Mouse (Mus musculus): ENCODE measurements around the gene Piezo1. TPM values are rescaled to one million over a fixed set of nuclear protein-coding genes. Genes with fewer than 3 reads are reported as not detected.

The Piezo1 gene
- polyA plus RNA-seq, 1 experiment: 9.1 TPM

DNA sequence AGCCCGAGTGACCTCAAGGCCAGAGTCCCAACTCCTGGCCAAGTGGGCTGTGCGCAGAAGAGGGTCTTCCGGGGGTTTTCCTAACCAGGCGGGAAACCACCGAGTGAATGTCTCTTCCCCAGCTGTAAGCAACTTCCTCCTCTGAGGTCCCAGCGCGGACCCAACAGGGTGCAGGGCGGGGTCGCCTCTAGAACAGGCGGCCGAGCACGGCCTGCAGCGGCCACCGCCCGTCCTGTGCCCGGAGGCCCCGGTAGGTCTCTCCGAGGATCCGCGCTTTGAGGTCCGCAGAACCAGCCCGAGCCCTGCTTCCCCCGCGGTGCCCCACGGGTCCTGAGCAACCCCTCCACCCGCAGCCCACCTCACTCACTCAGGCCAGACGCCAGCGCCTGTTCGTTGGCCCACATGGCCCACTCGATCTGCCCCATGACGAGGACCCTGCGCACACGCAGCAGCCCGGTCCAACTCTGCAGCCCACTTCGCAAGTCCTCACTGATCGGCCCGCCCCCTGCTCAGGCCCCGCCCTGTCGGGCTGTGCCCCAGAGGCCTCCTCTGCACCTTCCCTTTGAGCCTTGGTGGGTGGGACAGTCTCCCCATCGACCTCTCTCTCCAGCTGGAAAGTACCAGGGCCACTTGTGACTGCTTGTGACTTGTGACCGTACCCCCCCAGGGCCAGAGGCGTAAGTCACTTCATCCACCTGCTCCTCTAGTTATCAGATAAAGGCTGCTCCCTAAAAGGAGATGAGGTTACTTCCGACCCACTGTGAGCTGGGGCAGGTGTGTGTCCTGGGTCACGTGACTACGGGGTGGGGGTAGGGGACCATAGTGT, 118.5 kb downstream of the Piezo1 start, which contains the start of gene Cyba:
Gene Cyba, minus strand, starts transcription at position 488 of the 826 bp plus-strand sequence.
- DNase-seq (ENCODE audit: extremely low spot score in 1 of 2, low spot score in 1 of 2): no peak

Other genes with a start within 250 kb of the Piezo1 start
- gene Trhr2, start 190.6 kb downstream of the Piezo1 start, polyA plus RNA-seq (2012; rRNA removed): 4.8 TPM in 2 replicates
- 35.1 and 36.1 TPM in 2 replicates for gene Zc3h18, start 174.7 kb downstream of the Piezo1 start, polyA plus RNA-seq (2012; rRNA removed)
- gene Il17c, start 129.3 kb downstream of the Piezo1 start, polyA plus RNA-seq (2012; rRNA removed): 0.46 and 1.0 TPM in 2 replicates
- gene Cyba, start 118.4 kb downstream of the Piezo1 start, polyA plus RNA-seq (2012; rRNA removed): 19.4 and 21.5 TPM in 2 replicates
- gene Mvd, start 107.9 kb downstream of the Piezo1 start, polyA plus RNA-seq (2012; rRNA removed): 31.2 and 35.9 TPM in 2 replicates
- gene Snai3, start 90.6 kb downstream of the Piezo1 start, polyA plus RNA-seq (2012; rRNA removed): 0.22 and 0.57 TPM in 2 replicates
- 62.3 and 86.3 TPM in 2 replicates for gene Rnf166, start 75.3 kb downstream of the Piezo1 start, polyA plus RNA-seq (2012; rRNA removed)
- 40.2 and 51.2 TPM in 2 replicates for gene Ctu2, start 75.2 kb downstream of the Piezo1 start, polyA plus RNA-seq (2012; rRNA removed)
- 2.4 and 2.5 TPM in 2 replicates for gene Cdt1, start 16.7 kb upstream of the Piezo1 start, polyA plus RNA-seq (2012; rRNA removed)
- gene Aprt, start 25.6 kb upstream of the Piezo1 start, polyA plus RNA-seq (2012; rRNA removed): 66.0 and 67.4 TPM in 2 replicates
- gene Galns, start 60.1 kb upstream of the Piezo1 start, polyA plus RNA-seq (2012; rRNA removed): 9.4 and 9.5 TPM in 2 replicates
- 130 and 153 TPM in 2 replicates for gene Trappc2l, start 60.3 kb upstream of the Piezo1 start, polyA plus RNA-seq (2012; rRNA removed)
- not detected in 2 replicates for gene Pabpn1l, start 71.4 kb upstream of the Piezo1 start, polyA plus RNA-seq (2012; rRNA removed)
- gene Cbfa2t3, start 147.8 kb upstream of the Piezo1 start, polyA plus RNA-seq (2012; rRNA removed): 7.7 and 8.6 TPM in 2 replicates
- 21.0 and 21.1 TPM in 2 replicates for gene Acsf3, start 224.2 kb upstream of the Piezo1 start, polyA plus RNA-seq (2012; rRNA removed)